Mouse (Mus musculus): ENCODE measurements around the gene Mcrs1.

GRCm38 (mm10) chr15:99240129-99240528, 11.6 kb downstream of the Mcrs1 start:
- peak; percentile 39 for TF ChIP-seq CTCF (conservative IDR thresholded peaks at IDR 0.05; ENCODE audit: low read length)
- no peak for TF ChIP-seq NANOG (IDR thresholded peaks at IDR 0.05; ENCODE audit: borderline replicate concordance, low read length)
- no peak for TF ChIP-seq POU5F1 (IDR thresholded peaks at IDR 0.05; ENCODE audit: borderline replicate concordance, low read length)

Data from E14TG2a.4 (cell line).